Mouse (Mus musculus) midbrain, embryonic 13.5 days (tissue): ENCODE data around the gene Sat2. TPM values are rescaled to one million over a fixed set of nuclear protein-coding genes. Genes with fewer than 3 reads are reported as not detected.
A peak's percentile ranks its signal among the peaks of the same experiment; 100 is the strongest.
"Not testable (repeated sequence)": the region's sequence is repeated elsewhere in the genome, so short reads cannot be mapped to it uniquely, and the experiment has no call there.

Experiments
- ATAC-seq: fragments of 200-750 bp; cut with Nextera tagmentation; 2 replicates; pipeline ENCODE4 v1.8.0; 2017; ENCODE audit warnings: mild to moderate bottlenecking, moderate TSS enrichment, moderate library complexity
- H3K27ac ChIP-seq: fragments of 300-500 bp; sonication (generic); 2 replicates; pipeline ENCODE4 v1.5.1; 2015; ENCODE audit warnings: inconsistent platforms, mild to moderate bottlenecking, moderate library complexity
- H3K27me3 ChIP-seq: fragments of 300-500 bp; sonication (generic); 2 replicates; pipeline ENCODE4 v1.6.1; 2015; ENCODE audit warnings: mild to moderate bottlenecking, inconsistent platforms
- H3K36me3 ChIP-seq: fragments of 300-500 bp; sonication (generic); 2 replicates; pipeline ENCODE4 v1.6.1; 2015; ENCODE audit warnings: mild to moderate bottlenecking, inconsistent platforms
- H3K4me1 ChIP-seq: fragments of 300-500 bp; sonication (generic); replicated peaks from 2 replicates; pipeline ENCODE4 v1.6.1; 2015; ENCODE audit warnings: inconsistent platforms
- H3K4me2 ChIP-seq: fragments of 300-500 bp; sonication (generic); replicated peaks from 2 replicates; pipeline ENCODE4 v1.6.1; 2015; ENCODE audit warnings: moderate library complexity, mild to moderate bottlenecking, inconsistent platforms
- H3K4me3 ChIP-seq: fragments of 300-500 bp; sonication (generic); replicated peaks from 2 replicates; pipeline ENCODE4 v1.5.1; 2015; ENCODE audit warnings: mild to moderate bottlenecking, inconsistent platforms
- H3K9ac ChIP-seq: fragments of 300-500 bp; sonication (generic); replicated peaks from 2 replicates; pipeline ENCODE4 v1.6.1; 2015; ENCODE audit warnings: mild to moderate bottlenecking, inconsistent platforms
- H3K9me3 ChIP-seq: fragments of 300-500 bp; sonication (generic); 2 replicates; pipeline ENCODE4 v1.6.1; 2016; ENCODE audit warnings: mild to moderate bottlenecking, inconsistent platforms
- whole genome bisulfite sequencing: fragments of 180-500 bp; shearing (Covaris S2); methylation state at CpG from one replicate; pipeline ENCODE4 v1.1.7; 2015; 5-methylcytosine and 5-hydroxymethylcytosine counted together
- polyA plus RNA-seq: library from polyadenylated mRNA; unstranded; fragments of >200 nt; fragmentation: Nextera tagmentation; extraction: Ambion mirVana; gene quantifications from 2 replicates; pipeline ENCODE4 v1.2.1, GENCODE M21; 2015

The Sat2 gene
- polyA plus RNA-seq, 1 experiment from 2014 or later: 25.1 TPM

GRCm38 (mm10) chr11:69617805-69618204 lies 4.0 kb upstream of the Sat2 start, which contains the start of gene Shbg:
Gene Shbg (minus strand): TSS chr11:69617905.
- Histone ChIP-seq H3K4me2 (no peak within 1 kb of the TSS), H3K4me3 (no peak within 1 kb of the TSS), H3K9me3 (no peaks in the 10 kb centered on the region), H3K4me1 (peaks cover 18% of the 10 kb centered on the region), H3K36me3 (no peaks in the 10 kb centered on the region), H3K27ac (no peak within 1 kb of the TSS), H3K27me3 (no peaks in the 10 kb centered on the region), H3K9ac (peak within 1 kb of the TSS; percentile 3)
- WGBS: 81% methylated on average over 5 of the region's 5 CpGs
- no peak for ATAC-seq

GRCm38 (mm10) chr11:69620394-69621081 lies 1.3 kb upstream of the Sat2 start:
- Histone ChIP-seq H3K9ac (no peak overlapping the region), H3K4me3 (no peak overlapping the region), H3K9me3 (no peaks in the 10 kb centered on the region), H3K27ac (no peak overlapping the region), H3K27me3 (no peaks in the 10 kb centered on the region), H3K36me3 (no peaks in the 10 kb centered on the region), H3K4me2 (no peak overlapping the region), H3K4me1 (peaks cover 18% of the 10 kb centered on the region)
- no peak for ATAC-seq
- 80% methylated on average over 7 of the region's 7 CpGs for WGBS

GRCm38 (mm10) chr11:69622406-69622805 lies 582 bp downstream of the Sat2 start:
- 44% methylated on average over 6 of the region's 6 CpGs for WGBS
- H3K9me3 ChIP-seq: no peaks in the 10 kb centered on the region

GRCm38 (mm10) chr11:69623006-69623405 lies 1.2 kb downstream of the Sat2 start:
- Histone ChIP-seq H3K4me1 (peaks cover 18% of the 10 kb centered on the region), H3K36me3 (no peaks in the 10 kb centered on the region), H3K9me3 (no peaks in the 10 kb centered on the region), H3K27ac (no peak overlapping the region), H3K4me2 (peak overlapping the region; percentile 72), H3K9ac (peak overlapping the region; percentile 73), H3K27me3 (no peaks in the 10 kb centered on the region), H3K4me3 (peak overlapping the region; percentile 51; the same call in 1 of the 2 replicates)
- ATAC-seq: no peak
- WGBS: 77% methylated on average over 4 of the region's 4 CpGs

More at GRCm38 (mm10) chr11:69622406-69622805, 582 bp downstream of the Sat2 start:
- peak overlapping the region; percentile 51 for H3K4me3 ChIP-seq
- peak overlapping the region; percentile 72 for H3K4me2 ChIP-seq
- H3K27me3 ChIP-seq: no peaks in the 10 kb centered on the region
- ATAC-seq: peak; percentile 31
- H3K4me1 ChIP-seq: peaks cover 18% of the 10 kb centered on the region
- H3K27ac ChIP-seq: peak overlapping the region; percentile 81
- peak overlapping the region; percentile 73 for H3K9ac ChIP-seq
- H3K36me3 ChIP-seq: no peaks in the 10 kb centered on the region

- not testable (repeated sequence) for H3K9me3 ChIP-seq
These were observed 2.5 kb downstream of the Sat2 start for GRCm38 (mm10) chr11:69624339-69624738.

GRCm38 (mm10) chr11:69628286-69628685 lies 6.5 kb downstream of the Sat2 start:
- H3K27ac ChIP-seq: no peak overlapping the region
- 37% methylated on average over 6 of the region's 6 CpGs for WGBS

More at GRCm38 (mm10) chr11:69624339-69624738, 2.5 kb downstream of the Sat2 start:
- not testable (repeated sequence) for H3K27ac ChIP-seq, H3K27me3 ChIP-seq, H3K4me2 ChIP-seq, H3K9ac ChIP-seq, ATAC-seq, H3K36me3 ChIP-seq, H3K4me3 ChIP-seq
- peaks cover 18% of the 10 kb centered on the region for H3K4me1 ChIP-seq
- whole genome bisulfite sequencing: 89% methylated on average over 2 of the region's 2 CpGs

GRCm38 (mm10) chr11:69629802-69630201 lies 8.0 kb downstream of the Sat2 start:
- no peak overlapping the region for H3K4me3 ChIP-seq
- no peaks in the 10 kb centered on the region for H3K27me3 ChIP-seq
- 63% methylated on average over 1 of the region's 1 CpGs for WGBS
- H3K36me3 ChIP-seq: no peaks in the 10 kb centered on the region
- H3K4me1 ChIP-seq: peaks cover 17% of the 10 kb centered on the region
- ATAC-seq: no peak
- no peak overlapping the region for H3K27ac ChIP-seq
- H3K4me2 ChIP-seq: no peak overlapping the region
- no peaks in the 10 kb centered on the region for H3K9me3 ChIP-seq
- H3K9ac ChIP-seq: no peak overlapping the region

More at GRCm38 (mm10) chr11:69628286-69628685, 6.5 kb downstream of the Sat2 start:
- H3K9ac ChIP-seq: no peak overlapping the region
- H3K27me3 ChIP-seq: no peaks in the 10 kb centered on the region
- H3K4me2 ChIP-seq: no peak overlapping the region
- H3K9me3 ChIP-seq: no peaks in the 10 kb centered on the region
- peaks cover 6% of the 10 kb centered on the region; the same call in 1 of the 2 replicates for H3K4me1 ChIP-seq
- no peak for ATAC-seq
- no peaks in the 10 kb centered on the region for H3K36me3 ChIP-seq
- H3K4me3 ChIP-seq: no peak overlapping the region

- under 1% methylated on average over 31 of the region's 56 CpGs for WGBS
- ATAC-seq: peak; percentile 99
- peaks cover 4% of the 10 kb centered on the region for H3K36me3 ChIP-seq
- peak within 1 kb of the TSS; percentile 86 for H3K4me2 ChIP-seq
- H3K9me3 ChIP-seq: no peaks in the 10 kb centered on the region
- peak within 1 kb of the TSS; percentile 99 for H3K4me3 ChIP-seq
- H3K27me3 ChIP-seq: no peaks in the 10 kb centered on the region
- H3K27ac ChIP-seq: peak within 1 kb of the TSS; percentile 96
- peaks cover 38% of the 10 kb centered on the region for H3K4me1 ChIP-seq
- H3K9ac ChIP-seq: peak within 1 kb of the TSS; percentile 99
These were observed 10.7 kb downstream of the Sat2 start, which contains the start of gene Fxr2 for GRCm38 (mm10) chr11:69632284-69633089. Gene Fxr2 (plus strand): TSS chr11:69632990.

- H3K27ac ChIP-seq: peak overlapping the region; percentile 96
- peak overlapping the region; percentile 99 for H3K4me3 ChIP-seq
- WGBS: under 1% methylated on average over 50 of the region's 50 CpGs
- no peaks in the 10 kb centered on the region for H3K27me3 ChIP-seq
- H3K9ac ChIP-seq: peak overlapping the region; percentile 99
- no peaks in the 10 kb centered on the region for H3K9me3 ChIP-seq
- H3K4me1 ChIP-seq: peaks cover 38% of the 10 kb centered on the region
- peaks cover 7% of the 10 kb centered on the region for H3K36me3 ChIP-seq
- peak overlapping the region; percentile 86 for H3K4me2 ChIP-seq
- ATAC-seq: peak; percentile 68
These were observed 11.5 kb downstream of the Sat2 start for GRCm38 (mm10) chr11:69633128-69633866.

- H3K27me3 ChIP-seq: no peaks in the 10 kb centered on the region
- H3K36me3 ChIP-seq: peaks cover 21% of the 10 kb centered on the region
- peaks cover 38% of the 10 kb centered on the region for H3K4me1 ChIP-seq
- 88% methylated on average over 3 of the region's 3 CpGs for WGBS
- no peak overlapping the region for H3K9ac ChIP-seq
- H3K4me2 ChIP-seq: 0 out of 2 replicates have a peak overlapping the region, but pooled peaks have one; percentile 21
- H3K4me3 ChIP-seq: peak overlapping the region; percentile 99; the same call in 1 of the 2 replicates
- no peaks in the 10 kb centered on the region for H3K9me3 ChIP-seq
- H3K27ac ChIP-seq: no peak overlapping the region
- ATAC-seq: no peak
These were observed 13.6 kb downstream of the Sat2 start for GRCm38 (mm10) chr11:69635471-69635870.

- Histone ChIP-seq H3K36me3 (peaks cover 96% of the 10 kb centered on the region), H3K27me3 (no peaks in the 10 kb centered on the region), H3K4me3 (no peak overlapping the region), H3K27ac (no peak overlapping the region), H3K9me3 (no peaks in the 10 kb centered on the region), H3K4me1 (no peaks in the 10 kb centered on the region), H3K4me2 (no peak overlapping the region), H3K9ac (no peak overlapping the region)
- no peak for ATAC-seq
- 97% methylated on average over 5 of the region's 5 CpGs for WGBS
These were observed 24.0 kb downstream of the Sat2 start for GRCm38 (mm10) chr11:69645860-69646259.
